Mouse (Mus musculus): ENCODE data around the gene Slc25a42.

DNA sequence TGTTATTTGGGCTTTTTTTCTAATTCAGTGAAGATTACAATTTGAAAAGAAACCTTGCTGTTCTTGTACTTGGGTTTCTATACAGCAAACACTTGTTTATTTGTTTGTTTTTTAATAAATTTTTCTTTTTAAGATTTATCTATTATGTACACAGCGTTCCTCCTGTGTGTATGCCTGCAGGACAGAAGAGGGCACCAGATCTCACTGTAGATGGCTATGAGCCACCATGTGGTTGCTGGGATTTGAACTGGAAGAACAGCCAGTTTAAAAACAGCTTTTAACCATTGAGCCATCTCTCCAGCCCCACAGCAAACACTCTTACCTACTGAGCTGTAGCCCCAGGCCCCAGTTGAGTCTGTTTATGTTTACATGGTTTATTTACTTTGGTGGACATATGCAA is 42.5 kb upstream of the Slc25a42 start:
- TF ChIP-seq CTCF (conservative IDR thresholded peaks at IDR 0.05; ENCODE audit: insufficient read depth, insufficient read length, low read depth, low read length) (no peak), POLR2A (IDR thresholded peaks at IDR 0.05; ENCODE audit: low read depth, low read length) (no peak)
